In genomic region chr5:122402772-122403171, GRCm38 (mm10) we compare ENCODE assay signal across 8 mouse cellular contexts. TPM values are rescaled to one million over a fixed set of nuclear protein-coding genes. Genes with fewer than 3 reads are reported as not detected.
DNase-seq lines count a peak whose midpoint lies in the region.

No protein-coding gene starts in this region.

- peak; percentile 31 for DNase-seq in gastrocnemius, postnatal 10 days
- no peak for DNase-seq in gastrocnemius, postnatal 4 days (ENCODE audit: low spot score in 2 of 2)
- peak; percentile 61 for DNase-seq in urinary bladder, postnatal 14 days (ENCODE audit: low spot score)
- no peak for DNase-seq in urinary bladder, adult 2 months (ENCODE audit: low spot score)
- DNase-seq in left cerebral cortex, postnatal 10 days (ENCODE audit: extremely low spot score in 1 of 2, low spot score in 2 of 2), result peak; percentile 52 to 58
- DNase-seq in testis, postnatal 10 days (ENCODE audit: low spot score), result no peak
- no peak for DNase-seq in adrenal gland, adult 18-20 months (ENCODE audit: low spot score in 2 of 2)
- no peak for DNase-seq in retina, postnatal 1 day

- intact Hi-C loops in left cerebral cortex, postnatal 10 days (cut with DNase I), result loop anchor here (5.0 kb wide), 1 partner anchor 225 kb away; no protein-coding TSS in a partner anchor

RNA-seq across cellular contexts. Expression of gene Arpc3, which starts 11.1 kb away (rescaled TPM):
- 10 to 100 TPM; 75.9 to 89.9 TPM for total RNA-seq in gastrocnemius, postnatal 10 days (2021)
- total RNA-seq in gastrocnemius, postnatal 4 days (2021), result 100 to 1,000 TPM in 1 of 2 experiments, 10 to 100 TPM in 1; 99.0 to 107 TPM
- 295 and 362 TPM in 2 replicates for polyA plus RNA-seq in urinary bladder, adult 2 months (2012; rRNA removed)
- 100 to 1,000 TPM; 268 to 275 TPM for total RNA-seq in left cerebral cortex, postnatal 10 days (2021)
- 100 to 1,000 TPM; 238 to 281 TPM for total RNA-seq in adrenal gland, adult 18-20 months (2021)

RNA-seq across cellular contexts. Expression of gene Anapc7, which starts 18.7 kb away (rescaled TPM):
- 10 to 100 TPM; 21.5 to 25.4 TPM for total RNA-seq in gastrocnemius, postnatal 10 days (2021)
- total RNA-seq in gastrocnemius, postnatal 4 days (2021), result 10 to 100 TPM; 32.1 to 40.0 TPM
- polyA plus RNA-seq in urinary bladder, adult 2 months (2012; rRNA removed), result 41.6 and 46.7 TPM in 2 replicates
- total RNA-seq in left cerebral cortex, postnatal 10 days (2021), result 10 to 100 TPM; 34.9 to 35.3 TPM
- 10 to 100 TPM; 42.2 to 51.8 TPM for total RNA-seq in adrenal gland, adult 18-20 months (2021)

RNA-seq across cellular contexts. Expression of gene Fam216a, which starts 30.6 kb away (rescaled TPM):
- total RNA-seq in gastrocnemius, postnatal 10 days (2021), result 10 to 100 TPM in 1 of 2 experiments, 1 to 10 TPM in 1; 9.7 to 11.5 TPM
- 10 to 100 TPM; 16.9 to 18.3 TPM for total RNA-seq in gastrocnemius, postnatal 4 days (2021)
- polyA plus RNA-seq in urinary bladder, adult 2 months (2012; rRNA removed), result 26.4 and 33.0 TPM in 2 replicates
- total RNA-seq in left cerebral cortex, postnatal 10 days (2021), result 10 to 100 TPM; 70.1 to 77.5 TPM
- total RNA-seq in adrenal gland, adult 18-20 months (2021), result 10 to 100 TPM; 22.5 to 31.1 TPM

RNA-seq across cellular contexts. Expression of gene Gpn3, which starts 31.1 kb away (rescaled TPM):
- 10 to 100 TPM; 23.1 to 24.4 TPM for total RNA-seq in gastrocnemius, postnatal 10 days (2021)
- 10 to 100 TPM; 22.2 to 22.8 TPM for total RNA-seq in gastrocnemius, postnatal 4 days (2021)
- 32.2 and 40.1 TPM in 2 replicates for polyA plus RNA-seq in urinary bladder, adult 2 months (2012; rRNA removed)
- 10 to 100 TPM; 19.7 to 22.4 TPM for total RNA-seq in left cerebral cortex, postnatal 10 days (2021)
- 10 to 100 TPM; 29.7 to 34.9 TPM for total RNA-seq in adrenal gland, adult 18-20 months (2021)

RNA-seq across cellular contexts. Expression of gene Vps29, which starts 48.6 kb away (rescaled TPM):
- total RNA-seq in gastrocnemius, postnatal 10 days (2021), result 10 to 100 TPM; 60.3 to 72.5 TPM
- total RNA-seq in gastrocnemius, postnatal 4 days (2021), result 10 to 100 TPM; 74.3 to 85.5 TPM
- 114 and 152 TPM in 2 replicates for polyA plus RNA-seq in urinary bladder, adult 2 months (2012; rRNA removed)
- total RNA-seq in left cerebral cortex, postnatal 10 days (2021), result 100 to 1,000 TPM; 224 to 239 TPM
- 100 to 1,000 TPM; 150 to 156 TPM for total RNA-seq in adrenal gland, adult 18-20 months (2021)

Comparison
In these comparisons a context has a peak if more than half of its experiments do, and no peak if none do; other contexts are left out.
1. DNase-seq: peak in gastrocnemius, postnatal 10 days (single experiment), urinary bladder, postnatal 14 days (single experiment) and left cerebral cortex, postnatal 10 days (2 of 2); none in gastrocnemius, postnatal 4 days (0 of 2), urinary bladder, adult 2 months (single experiment), testis, postnatal 10 days (single experiment), adrenal gland, adult 18-20 months (0 of 2) and retina, postnatal 1 day (single experiment).